Mouse (Mus musculus): ENCODE measurements at regions not wholly inside any gene's neighbourhood (a gene's known extent, or its start where the extent isn't known, plus 50 kb on each side); places are given as distances from the start of the nearest gene placed in this dataset.
A peak's percentile ranks its signal among the peaks of the same experiment; 100 is the strongest.

GRCm38 (mm10) chr9:94358150-94358549 is 179.7 kb downstream of the 1190002N15Rik start:
- Histone ChIP-seq H3K4me1 (ENCODE audit: control insufficient read depth in 2 of 2, insufficient read depth in 2 of 2, low read length in 2 of 2) (no peaks in the 10 kb centered on the region; a peak in 1 of 4 replicates), H3K4me3 (ENCODE audit: control insufficient read depth in 1 of 2, insufficient read depth in 1 of 2, low read depth in 1 of 2, low read length in 2 of 2) (no peak overlapping the region), H3K4me2 (ENCODE audit: low read length) (no peak overlapping the region), H3K36me3 (ENCODE audit: control insufficient read depth, insufficient read depth, low read length) (no peaks in the 10 kb centered on the region), H3K27ac (replicated peaks in 1 of 2; ENCODE audit: control insufficient read depth in 1 of 2, insufficient read depth in 1 of 2, low read depth in 2 of 2, low read length in 2 of 2) (no peak overlapping the region), H3K9ac (ENCODE audit: low read length) (no peak overlapping the region), H3K9me3 (ENCODE audit: control insufficient read depth, low read length) (no peaks in the 10 kb centered on the region), H3K27me3 (ENCODE audit: control insufficient read depth, insufficient read depth, low read length) (no peaks in the 10 kb centered on the region)
- no peak for ATAC-seq (ENCODE audit: insufficient number of reproducible peaks, insufficient read depth, low FRiP score, low read depth)
- WGBS: 81% methylated on average over 2 of the region's 2 CpGs

GRCm38 (mm10) chr9:94342011-94342410 is 195.9 kb downstream of the 1190002N15Rik start:
- no peak overlapping the region for H3K27ac ChIP-seq (replicated peaks in 1 of 2; ENCODE audit: control insufficient read depth in 1 of 2, insufficient read depth in 1 of 2, low read depth in 2 of 2, low read length in 2 of 2)
- H3K9me3 ChIP-seq (ENCODE audit: control insufficient read depth, low read length): no peaks in the 10 kb centered on the region
- no peaks in the 10 kb centered on the region for H3K4me1 ChIP-seq (ENCODE audit: control insufficient read depth in 2 of 2, insufficient read depth in 2 of 2, low read length in 2 of 2)
- no peak for ATAC-seq (ENCODE audit: insufficient number of reproducible peaks, insufficient read depth, low FRiP score, low read depth)
- no peak overlapping the region for H3K4me2 ChIP-seq (ENCODE audit: low read length)
- no peak overlapping the region for H3K4me3 ChIP-seq (ENCODE audit: control insufficient read depth in 1 of 2, insufficient read depth in 1 of 2, low read depth in 1 of 2, low read length in 2 of 2)
- no peak overlapping the region for H3K9ac ChIP-seq (ENCODE audit: low read length)
- no peaks in the 10 kb centered on the region for H3K27me3 ChIP-seq (ENCODE audit: control insufficient read depth, insufficient read depth, low read length)
- H3K36me3 ChIP-seq (ENCODE audit: control insufficient read depth, insufficient read depth, low read length): no peaks in the 10 kb centered on the region
- 79% methylated on average over 4 of the region's 4 CpGs for WGBS

- Histone ChIP-seq H3K36me3 (ENCODE audit: control insufficient read depth, insufficient read depth, low read length) (no peaks in the 10 kb centered on the region), H3K27me3 (ENCODE audit: control insufficient read depth, insufficient read depth, low read length) (no peaks in the 10 kb centered on the region), H3K9ac (ENCODE audit: low read length) (no peak overlapping the region), H3K4me2 (ENCODE audit: low read length) (no peak overlapping the region), H3K4me1 (ENCODE audit: control insufficient read depth in 2 of 2, insufficient read depth in 2 of 2, low read length in 2 of 2) (no peaks in the 10 kb centered on the region), H3K4me3 (ENCODE audit: control insufficient read depth in 1 of 2, insufficient read depth in 1 of 2, low read depth in 1 of 2, low read length in 2 of 2) (no peak overlapping the region), H3K27ac (replicated peaks in 1 of 2; ENCODE audit: control insufficient read depth in 1 of 2, insufficient read depth in 1 of 2, low read depth in 2 of 2, low read length in 2 of 2) (no peak overlapping the region), H3K9me3 (ENCODE audit: control insufficient read depth, low read length) (no peaks in the 10 kb centered on the region)
- no peak for ATAC-seq (ENCODE audit: insufficient number of reproducible peaks, insufficient read depth, low FRiP score, low read depth)
- 87% methylated on average over 2 of the region's 2 CpGs for WGBS
Observed at GRCm38 (mm10) chr9:94341531-94341930, 196.3 kb downstream of the 1190002N15Rik start.

- Histone ChIP-seq H3K4me1 (ENCODE audit: control insufficient read depth in 2 of 2, insufficient read depth in 2 of 2, low read length in 2 of 2) (no peaks in the 10 kb centered on the region), H3K27ac (replicated peaks in 1 of 2; ENCODE audit: control insufficient read depth in 1 of 2, insufficient read depth in 1 of 2, low read depth in 2 of 2, low read length in 2 of 2) (no peak overlapping the region), H3K4me2 (ENCODE audit: low read length) (no peak overlapping the region), H3K9ac (ENCODE audit: low read length) (no peak overlapping the region), H3K9me3 (ENCODE audit: control insufficient read depth, low read length) (no peaks in the 10 kb centered on the region), H3K36me3 (ENCODE audit: control insufficient read depth, insufficient read depth, low read length) (no peaks in the 10 kb centered on the region), H3K27me3 (ENCODE audit: control insufficient read depth, insufficient read depth, low read length) (no peaks in the 10 kb centered on the region), H3K4me3 (ENCODE audit: control insufficient read depth in 1 of 2, insufficient read depth in 1 of 2, low read depth in 1 of 2, low read length in 2 of 2) (no peak overlapping the region)
- no peak for ATAC-seq (ENCODE audit: insufficient number of reproducible peaks, insufficient read depth, low FRiP score, low read depth)
- WGBS: 72% methylated on average over 5 of the region's 5 CpGs
Observed at GRCm38 (mm10) chr9:94333450-94333849, 204.4 kb downstream of the 1190002N15Rik start.

GRCm38 (mm10) chr9:94323011-94323410 is 214.9 kb downstream of the 1190002N15Rik start:
- 90% methylated on average over 3 of the region's 3 CpGs for WGBS
- no peaks in the 10 kb centered on the region for H3K27me3 ChIP-seq (ENCODE audit: control insufficient read depth, insufficient read depth, low read length)
- H3K4me1 ChIP-seq (ENCODE audit: control insufficient read depth in 2 of 2, insufficient read depth in 2 of 2, low read length in 2 of 2): no peaks in the 10 kb centered on the region
- no peak overlapping the region for H3K4me3 ChIP-seq (ENCODE audit: control insufficient read depth in 1 of 2, insufficient read depth in 1 of 2, low read depth in 1 of 2, low read length in 2 of 2)
- no peaks in the 10 kb centered on the region for H3K36me3 ChIP-seq (ENCODE audit: control insufficient read depth, insufficient read depth, low read length)
- ATAC-seq (ENCODE audit: insufficient number of reproducible peaks, insufficient read depth, low FRiP score, low read depth): no peak
- no peak overlapping the region for H3K9ac ChIP-seq (ENCODE audit: low read length)
- no peaks in the 10 kb centered on the region for H3K9me3 ChIP-seq (ENCODE audit: control insufficient read depth, low read length)
- no peak overlapping the region for H3K4me2 ChIP-seq (ENCODE audit: low read length)
- H3K27ac ChIP-seq (replicated peaks in 1 of 2; ENCODE audit: control insufficient read depth in 1 of 2, insufficient read depth in 1 of 2, low read depth in 2 of 2, low read length in 2 of 2): no peak overlapping the region

GRCm38 (mm10) chr9:94302575-94302974 is 235.3 kb downstream of the 1190002N15Rik start:
- H3K4me3 ChIP-seq (ENCODE audit: control insufficient read depth in 1 of 2, insufficient read depth in 1 of 2, low read depth in 1 of 2, low read length in 2 of 2): no peak overlapping the region
- H3K9ac ChIP-seq (ENCODE audit: low read length): no peak overlapping the region
- H3K36me3 ChIP-seq (ENCODE audit: control insufficient read depth, insufficient read depth, low read length): no peaks in the 10 kb centered on the region
- no peaks in the 10 kb centered on the region for H3K27me3 ChIP-seq (ENCODE audit: control insufficient read depth, insufficient read depth, low read length)
- H3K4me2 ChIP-seq (ENCODE audit: low read length): no peak overlapping the region
- 67% methylated on average over 3 of the region's 3 CpGs for WGBS
- H3K9me3 ChIP-seq (ENCODE audit: control insufficient read depth, low read length): no peaks in the 10 kb centered on the region
- H3K27ac ChIP-seq (replicated peaks in 1 of 2; ENCODE audit: control insufficient read depth in 1 of 2, insufficient read depth in 1 of 2, low read depth in 2 of 2, low read length in 2 of 2): no peak overlapping the region
- H3K4me1 ChIP-seq (ENCODE audit: control insufficient read depth in 2 of 2, insufficient read depth in 2 of 2, low read length in 2 of 2): no peaks in the 10 kb centered on the region
- ATAC-seq (ENCODE audit: insufficient number of reproducible peaks, insufficient read depth, low FRiP score, low read depth): no peak

GRCm38 (mm10) chr9:94301896-94302295 is 236.0 kb downstream of the 1190002N15Rik start:
- Histone ChIP-seq H3K27me3 (ENCODE audit: control insufficient read depth, insufficient read depth, low read length) (no peaks in the 10 kb centered on the region), H3K4me2 (ENCODE audit: low read length) (no peak overlapping the region), H3K4me1 (ENCODE audit: control insufficient read depth in 2 of 2, insufficient read depth in 2 of 2, low read length in 2 of 2) (no peaks in the 10 kb centered on the region), H3K9ac (ENCODE audit: low read length) (no peak overlapping the region), H3K27ac (replicated peaks in 1 of 2; ENCODE audit: control insufficient read depth in 1 of 2, insufficient read depth in 1 of 2, low read depth in 2 of 2, low read length in 2 of 2) (no peak overlapping the region), H3K36me3 (ENCODE audit: control insufficient read depth, insufficient read depth, low read length) (no peaks in the 10 kb centered on the region), H3K4me3 (ENCODE audit: control insufficient read depth in 1 of 2, insufficient read depth in 1 of 2, low read depth in 1 of 2, low read length in 2 of 2) (no peak overlapping the region), H3K9me3 (ENCODE audit: control insufficient read depth, low read length) (no peaks in the 10 kb centered on the region)
- WGBS: 91% methylated on average over 1 of the region's 1 CpGs
- ATAC-seq (ENCODE audit: insufficient number of reproducible peaks, insufficient read depth, low FRiP score, low read depth): no peak

- Histone ChIP-seq H3K27me3 (ENCODE audit: control insufficient read depth, insufficient read depth, low read length) (no peaks in the 10 kb centered on the region), H3K4me2 (ENCODE audit: low read length) (peak overlapping the region; percentile 45), H3K4me1 (ENCODE audit: control insufficient read depth in 2 of 2, insufficient read depth in 2 of 2, low read length in 2 of 2) (peaks cover 6 to 12% of the 10 kb centered on the region in 2 experiments; a peak in 2 of 4 replicates), H3K27ac (replicated peaks in 1 of 2; ENCODE audit: control insufficient read depth in 1 of 2, insufficient read depth in 1 of 2, low read depth in 2 of 2, low read length in 2 of 2) (peak overlapping the region; percentile 33 to 56; a peak in 3 of 4 replicates), H3K9ac (ENCODE audit: low read length) (no peak overlapping the region), H3K9me3 (ENCODE audit: control insufficient read depth, low read length) (no peaks in the 10 kb centered on the region), H3K36me3 (ENCODE audit: control insufficient read depth, insufficient read depth, low read length) (no peaks in the 10 kb centered on the region), H3K4me3 (ENCODE audit: control insufficient read depth in 1 of 2, insufficient read depth in 1 of 2, low read depth in 1 of 2, low read length in 2 of 2) (no peak overlapping the region)
- no peak for ATAC-seq (ENCODE audit: insufficient number of reproducible peaks, insufficient read depth, low FRiP score, low read depth)
- WGBS: 16% methylated on average over 6 of the region's 6 CpGs
Observed at GRCm38 (mm10) chr9:94295431-94295830, 242.4 kb downstream of the 1190002N15Rik start.

All from heart, embryonic 14.5 days (tissue).